Mouse (Mus musculus) NIH3T3 (cell line): ENCODE data around the gene Wasf2.
"Not testable (repeated sequence)": the region's sequence is repeated elsewhere in the genome, so short reads cannot be mapped to it uniquely, and the experiment has no call there.

ENCODE experiments used
- DNase-seq: peaks from one replicate; pipeline ENCODE4 v3.0.0-alpha.2; 2012; ENCODE audit warnings: low read depth

The Wasf2 gene

DNA sequence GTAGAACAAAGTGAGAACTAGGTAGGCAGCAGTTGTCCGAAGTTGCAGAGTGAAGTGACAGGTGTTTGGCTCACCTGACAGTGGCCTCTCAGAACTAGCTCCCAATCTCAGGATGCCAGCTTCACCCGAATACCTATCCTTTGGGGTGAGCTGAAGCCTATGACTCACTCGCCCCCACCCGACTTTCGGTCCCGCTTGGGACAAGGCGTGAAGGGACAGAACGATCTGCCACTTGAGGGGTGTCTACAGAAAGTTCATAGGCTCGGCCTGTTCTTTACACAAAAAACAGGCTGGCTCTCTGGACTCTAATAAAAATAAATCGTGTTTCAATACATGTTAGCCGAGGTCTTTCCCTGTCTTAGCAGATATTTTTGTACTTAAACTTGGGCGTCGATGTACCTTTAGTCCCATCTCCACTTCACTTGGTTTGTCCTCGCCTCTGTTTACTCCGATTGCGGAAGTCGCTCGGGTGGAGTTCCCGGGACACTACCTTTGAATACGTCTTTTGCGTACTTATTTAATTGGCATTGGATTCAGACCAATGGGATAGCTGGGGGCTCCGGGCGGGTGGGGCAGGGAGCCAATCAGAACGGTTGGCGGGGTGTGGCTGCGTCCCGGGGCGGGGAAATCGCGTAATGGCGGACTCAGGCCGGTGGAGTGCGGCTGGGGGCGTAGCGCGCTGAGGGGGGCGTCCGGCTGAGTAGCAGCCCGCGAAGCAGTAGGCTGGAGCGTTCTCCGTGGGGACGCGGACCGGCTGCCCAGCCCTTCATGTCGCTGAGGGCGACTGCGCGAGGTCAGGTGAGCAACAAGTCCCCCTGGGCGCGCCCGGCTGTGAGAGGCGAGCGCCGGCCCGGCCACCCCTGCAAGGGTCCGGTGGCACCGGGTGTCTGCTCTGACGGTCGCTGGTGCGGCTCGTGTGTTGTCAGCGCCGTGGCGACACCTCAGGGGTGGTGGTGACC lies at the start of gene Wasf2:
Wasf2 (plus strand) TSS at position 575 of the 959 bp plus-strand sequence.
- peak; percentile 95 for DNase-seq

DNA sequence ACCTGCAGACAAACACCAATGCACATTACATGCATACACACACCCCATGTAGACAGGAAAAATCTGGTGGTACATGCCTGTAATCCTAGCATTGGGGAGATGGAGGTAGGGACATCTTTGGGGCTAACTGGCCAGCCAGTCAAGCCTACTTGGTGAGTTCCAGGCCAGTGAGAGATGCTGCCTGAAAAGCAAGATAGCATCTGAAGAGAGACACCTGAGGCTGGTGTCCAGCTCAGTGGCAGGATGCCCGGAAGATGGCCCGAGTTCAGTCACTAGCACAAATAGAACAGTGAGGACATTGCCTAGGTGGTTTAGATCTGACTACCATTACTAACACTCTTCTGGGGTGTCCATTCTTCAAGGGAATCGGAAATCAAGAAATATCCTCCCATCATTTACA lies 49.4 kb upstream of the Wasf2 start:
- no peak for DNase-seq

- DNase-seq: no peak
Observed at GRCm38 (mm10) chr4:133082216-133082773, 48.0 kb upstream of the Wasf2 start.

DNA sequence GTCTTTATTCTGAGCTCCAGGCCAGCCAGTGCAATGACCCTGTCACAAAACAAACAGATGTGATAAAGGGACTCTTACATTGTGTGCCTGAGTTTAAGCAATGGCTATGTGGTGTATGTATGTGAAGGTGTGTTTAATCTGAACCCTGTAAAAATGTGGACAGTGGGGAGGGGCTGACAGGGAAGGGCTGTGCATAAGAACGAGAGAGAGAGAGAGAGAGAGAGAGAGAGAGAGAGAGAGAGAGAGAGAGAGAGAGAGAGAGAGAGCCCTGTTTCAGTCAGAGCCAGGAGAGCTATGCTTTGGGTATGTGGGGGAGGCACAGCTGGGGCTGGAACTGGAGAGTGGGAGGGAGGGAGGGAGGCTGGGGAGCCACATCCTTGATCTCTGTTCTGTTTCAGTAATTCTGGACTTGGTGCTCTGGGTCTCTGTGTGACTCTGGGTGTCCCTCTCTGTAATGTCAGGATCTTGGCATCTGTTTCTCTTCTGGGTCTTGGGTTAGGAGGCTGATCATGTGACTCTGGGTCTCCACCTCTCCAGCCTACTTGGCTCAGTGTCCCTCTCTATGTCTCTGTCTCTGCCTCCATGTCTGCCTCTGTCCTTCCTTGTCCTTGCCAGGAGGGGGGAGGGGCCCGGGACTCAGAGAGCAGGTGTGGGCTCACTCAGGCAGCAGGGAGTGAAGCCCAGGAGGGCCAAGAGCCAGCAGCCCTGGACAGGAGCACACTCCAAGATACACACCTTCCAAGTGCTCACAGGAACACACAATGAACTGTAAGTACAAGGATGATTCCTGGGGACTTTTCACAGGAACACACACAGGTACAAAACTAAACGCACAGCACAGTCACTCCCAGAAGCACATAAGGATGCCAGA lies 46.1 kb upstream of the Wasf2 start:
- DNase-seq: peak; percentile 38

DNA sequence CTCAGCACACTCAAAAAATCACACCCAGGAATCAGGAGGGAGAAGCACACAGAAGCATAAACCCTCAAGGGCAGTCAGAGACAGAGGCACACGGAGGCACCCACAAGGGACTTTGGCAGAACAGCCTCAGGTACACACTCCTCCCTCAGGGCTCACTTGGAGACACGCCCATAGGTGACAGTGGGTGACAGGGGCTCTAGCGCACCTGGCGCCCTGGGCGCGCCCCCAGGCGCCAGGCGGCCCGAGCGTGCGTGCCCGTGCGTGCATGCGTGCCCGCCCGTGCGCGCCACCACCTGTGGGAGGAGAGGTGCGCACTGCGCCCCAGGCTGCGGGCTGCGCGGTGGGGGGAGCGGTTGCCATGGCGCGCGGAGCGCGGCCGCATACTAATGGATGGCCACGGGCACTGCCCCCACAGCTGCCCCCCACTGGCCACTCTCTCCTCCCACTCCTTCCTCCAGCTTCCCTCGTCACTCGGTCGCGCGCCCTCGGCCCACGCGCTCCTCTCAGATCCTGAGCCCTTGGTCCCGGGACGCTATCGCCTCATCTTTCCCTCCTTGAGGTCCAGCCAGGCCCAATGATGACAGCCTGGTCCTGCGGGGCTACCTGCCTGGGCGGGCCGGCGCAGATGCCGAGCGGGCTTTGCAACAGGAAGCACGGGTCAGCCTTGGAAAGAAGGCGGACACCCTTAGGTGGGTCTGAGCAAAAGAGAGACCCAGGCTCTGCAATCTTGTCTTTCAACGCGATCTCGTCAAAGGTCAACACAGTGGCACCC lies 45.1 kb upstream of the Wasf2 start:
- no peak for DNase-seq

DNA sequence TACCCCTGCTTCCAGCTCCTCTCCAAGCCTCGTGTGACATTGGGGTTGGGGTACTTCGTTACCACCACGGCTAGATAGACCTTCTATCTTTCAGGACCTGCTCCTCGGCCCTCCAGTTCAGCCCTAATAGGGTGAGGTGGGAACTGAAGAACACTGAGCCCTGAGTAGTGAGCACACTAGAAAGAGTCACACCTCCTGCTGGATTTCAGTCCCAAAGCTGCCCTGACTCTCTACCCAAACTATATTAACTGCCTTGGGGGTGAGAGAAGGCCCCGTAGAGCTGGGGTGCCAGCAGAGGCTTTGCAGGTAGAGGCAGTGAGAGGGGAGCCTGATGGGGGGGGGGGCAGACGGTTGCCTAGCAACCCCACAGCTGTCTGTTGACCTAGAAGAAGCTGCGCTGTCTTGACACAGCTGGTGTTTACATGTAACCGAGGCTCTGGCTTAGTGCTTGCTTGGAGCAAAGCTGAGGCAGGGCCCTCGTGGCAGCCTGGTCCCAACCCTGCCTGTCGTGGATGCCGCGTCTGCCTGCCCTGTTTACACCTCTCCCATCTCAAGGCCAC lies 44.4 kb upstream of the Wasf2 start:
- DNase-seq: no peak

GRCm38 (mm10) chr4:133087177-133087714 lies 43.1 kb upstream of the Wasf2 start:
- no peak for DNase-seq

- DNase-seq: no peak
Observed at GRCm38 (mm10) chr4:133087835-133088234, 42.5 kb upstream of the Wasf2 start.

- DNase-seq: peak; percentile 53
Observed at GRCm38 (mm10) chr4:133089319-133089718, 41.0 kb upstream of the Wasf2 start.

- DNase-seq: no peak
Observed at GRCm38 (mm10) chr4:133089802-133090201, 40.5 kb upstream of the Wasf2 start.

DNA sequence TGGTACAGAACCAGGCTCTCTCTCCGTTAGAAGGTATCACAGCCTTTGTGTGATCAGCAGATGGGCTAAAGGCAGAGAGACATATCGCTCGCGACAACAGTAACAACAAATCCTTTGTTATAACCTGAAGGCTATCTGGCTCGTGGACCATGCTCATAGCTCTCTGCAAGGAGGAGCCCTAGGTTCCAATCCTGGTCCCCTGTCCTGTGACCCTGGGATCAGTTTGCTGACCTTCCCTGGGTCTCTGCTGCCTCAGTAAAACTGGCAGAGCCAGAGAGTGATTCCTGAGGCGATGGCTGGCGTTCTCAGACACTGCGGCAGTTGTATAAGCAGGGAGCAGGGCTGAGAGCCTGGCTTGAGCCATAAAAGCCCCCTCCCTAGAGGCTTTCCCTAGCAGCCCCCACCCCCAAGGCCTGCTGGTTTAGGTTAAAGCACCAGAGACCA lies 40.0 kb upstream of the Wasf2 start:
- DNase-seq: no peak

GRCm38 (mm10) chr4:133090720-133091458 lies 39.4 kb upstream of the Wasf2 start:
- DNase-seq: peak; percentile 52

DNA sequence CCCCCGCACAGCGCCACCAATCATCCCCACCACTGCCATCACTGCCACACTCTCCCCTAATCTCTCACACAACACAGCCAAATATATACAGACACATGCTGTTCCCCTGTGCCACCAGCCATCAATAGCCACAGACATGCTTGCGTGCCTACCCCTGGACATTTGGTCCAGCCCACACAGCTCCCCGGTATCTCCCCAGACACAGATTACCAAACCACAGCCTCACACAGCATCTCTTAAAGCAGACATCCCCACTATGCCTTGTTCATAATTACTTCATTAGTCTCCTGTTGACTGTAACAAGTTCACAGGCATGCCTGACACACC lies 38.9 kb upstream of the Wasf2 start:
- no peak for DNase-seq

DNA sequence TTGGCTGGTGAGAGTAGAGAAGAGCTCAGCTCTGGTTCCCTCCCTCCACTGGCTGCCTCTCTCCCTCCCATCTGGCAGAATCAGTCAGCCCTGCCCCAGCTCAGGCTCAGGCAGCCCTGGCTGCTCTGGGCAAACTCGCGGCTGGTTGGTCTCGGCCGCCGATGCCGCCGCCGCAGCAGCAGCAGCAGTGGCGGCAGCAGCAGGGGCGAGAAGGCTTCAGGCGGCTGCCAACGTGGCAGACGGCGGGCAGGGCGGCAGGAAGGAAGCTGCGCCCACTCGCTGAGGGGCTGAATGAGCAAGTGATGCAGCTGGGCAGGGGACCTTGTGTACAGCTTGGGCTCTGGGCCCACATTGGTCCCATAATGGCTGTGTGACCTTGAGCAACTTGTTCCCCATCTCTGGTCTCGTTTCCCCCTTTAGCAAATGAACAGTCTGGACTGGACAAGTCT lies 37.8 kb upstream of the Wasf2 start:
- DNase-seq: no peak

- no peak for DNase-seq
Observed at GRCm38 (mm10) chr4:133093056-133093455, 37.2 kb upstream of the Wasf2 start.

DNA sequence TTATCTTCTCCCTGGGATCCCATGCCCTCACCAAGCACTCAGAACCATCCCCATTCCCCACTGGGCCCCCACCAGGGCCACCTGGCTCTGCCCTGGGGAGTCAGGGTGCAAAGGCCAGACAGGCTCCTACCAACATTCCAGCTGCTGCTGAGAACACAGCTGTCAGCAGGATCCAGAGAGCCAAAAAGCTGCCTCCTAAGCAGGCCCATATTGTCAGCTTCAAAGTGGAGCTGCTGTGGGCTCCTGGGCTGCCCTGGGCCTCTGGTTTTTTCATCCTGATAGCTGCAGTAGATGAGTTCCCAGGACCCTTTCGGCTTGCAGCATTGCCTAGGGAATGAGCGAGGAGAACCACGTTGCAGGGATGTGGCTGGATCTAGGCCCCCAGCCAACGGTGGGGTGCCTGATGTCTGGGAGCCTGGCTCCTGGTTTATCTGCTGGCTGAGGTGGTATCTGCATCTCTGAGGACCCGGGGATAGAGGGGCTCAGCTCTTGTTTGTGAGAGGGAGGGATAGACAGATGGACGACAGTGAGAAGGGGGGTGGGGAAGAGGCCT lies 36.7 kb upstream of the Wasf2 start:
- DNase-seq: peak; percentile 29

GRCm38 (mm10) chr4:133094255-133094654 lies 36.0 kb upstream of the Wasf2 start:
- no peak for DNase-seq

DNA sequence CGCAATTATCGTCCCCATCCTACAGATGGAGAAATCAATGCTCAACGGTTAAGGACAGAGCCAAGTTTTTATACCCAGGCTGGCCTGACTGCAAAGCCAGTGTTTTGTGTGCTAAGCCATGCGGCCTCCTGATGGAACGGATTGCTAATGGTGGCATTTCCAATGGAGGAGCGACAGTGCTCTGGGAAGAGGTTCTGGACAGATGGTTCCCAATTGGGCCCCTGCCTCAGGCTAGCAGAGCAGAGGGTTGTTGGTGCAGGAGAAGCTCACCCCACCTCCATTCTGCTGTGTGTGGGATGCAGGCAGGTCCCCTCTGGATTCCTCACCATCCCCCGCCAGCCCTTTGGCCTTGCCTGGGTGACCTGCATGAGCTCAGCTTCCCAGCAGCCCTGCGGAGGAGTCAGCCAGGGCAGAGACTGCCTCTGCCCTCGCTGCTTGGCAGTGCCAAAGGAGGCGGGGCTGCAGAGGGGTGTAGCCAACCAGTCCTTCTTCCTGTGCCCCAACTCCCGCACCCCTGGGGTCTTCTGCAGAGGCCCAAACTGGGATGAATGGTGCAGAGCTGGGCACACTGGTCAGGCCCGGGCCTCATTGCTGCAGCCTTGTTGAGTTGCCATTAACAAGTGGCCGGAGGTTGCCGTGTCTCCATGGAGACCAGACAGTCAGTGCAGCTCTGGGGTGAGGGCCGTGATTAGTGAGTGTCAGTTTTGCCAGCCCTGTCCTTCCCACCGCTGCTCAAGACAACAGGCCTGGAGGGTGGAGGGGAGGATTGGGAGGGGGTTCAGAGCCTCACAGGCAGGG lies 35.2 kb upstream of the Wasf2 start:
- DNase-seq: peak; percentile 50

- not testable (repeated sequence) for DNase-seq
Observed at GRCm38 (mm10) chr4:133095734-133096065, 34.6 kb upstream of the Wasf2 start.
